16 mouse cellular contexts compared by ENCODE assay signal in genomic region chr10:75111446-75112201, GRCm38 (mm10). TPM values are rescaled to one million over a fixed set of nuclear protein-coding genes. Genes with fewer than 3 reads are reported as not detected.
DNase-seq lines count a peak whose midpoint lies in the region; ATAC-seq and TF ChIP-seq lines count a peak whose summit lies in the region.
"Had no signal": no experiment of that assay in that cellular context is flagged by ENCODE, and none has a peak within 500 bp of the region (broad histone marks: within the 10 kb centered on the region; RNA-seq: fewer than 3 reads in every experiment).

No protein-coding gene starts in this region.

- DNase-seq in cerebellum, postnatal 25 days: peak; percentile 46 to 51
- no peak for DNase-seq in cerebellum, adult 11-12 months
- no peak for DNase-seq in layer of hippocampus, adult 2 months (ENCODE audit: low spot score in 2 of 2)
- DNase-seq in layer of hippocampus, adult 8-10 months (ENCODE audit: low spot score in 2 of 2): no peak
- DNase-seq in R1 (ENCODE audit: low read depth, low spot score) (peak; percentile 87), adipocyte (ENCODE audit: low spot score) (no peak)
- DNase-seq: cerebellum, adult 9-10 months; gastrocnemius, postnatal 36 days; layer of hippocampus, adult 9-11 months; left cerebral cortex, postnatal 4 days; lung, embryonic 14.5 days had no signal

- H3K36me3 ChIP-seq in limb, embryonic 13.5 days: no peaks in the 10 kb centered on the region
- H3K36me3 ChIP-seq in intestine, embryonic 16.5 days (ENCODE audit: control insufficient read depth, insufficient read depth, low read length): no peaks in the 10 kb centered on the region
- H3K36me3 ChIP-seq: forebrain, embryonic 15.5 days; G1E; heart, embryonic 15.5 days had no signal

- ATAC-seq in limb, embryonic 13.5 days (ENCODE audit: low FRiP score, low read depth): peak; percentile 68; the same call in 1 of the 2 replicates
- no peak for ATAC-seq in intestine, embryonic 16.5 days
- ATAC-seq: forebrain, embryonic 15.5 days had no signal

- no peak overlapping the region for H3K9ac ChIP-seq in limb, embryonic 13.5 days
- H3K9ac ChIP-seq in intestine, embryonic 16.5 days (ENCODE audit: low read depth, low read length): no peak overlapping the region
- H3K9ac ChIP-seq: forebrain, embryonic 15.5 days; heart, embryonic 15.5 days; lung, embryonic 14.5 days had no signal

- H3K27me3 ChIP-seq in limb, embryonic 13.5 days: no peaks in the 10 kb centered on the region
- H3K27me3 ChIP-seq in intestine, embryonic 16.5 days (replicated peaks; ENCODE audit: control insufficient read depth, insufficient read depth, low read length): no peaks in the 10 kb centered on the region
- H3K27me3 ChIP-seq: forebrain, embryonic 15.5 days; heart, embryonic 15.5 days had no signal

- no peak overlapping the region for H3K4me3 ChIP-seq in layer of hippocampus, adult 2 months
- H3K4me3 ChIP-seq in limb, embryonic 13.5 days: no peak overlapping the region
- H3K4me3 ChIP-seq in intestine, embryonic 16.5 days (ENCODE audit: low read length): no peak overlapping the region
- H3K4me3 ChIP-seq: forebrain, embryonic 15.5 days; heart, embryonic 15.5 days had no signal

- no peak overlapping the region for H3K4me2 ChIP-seq in limb, embryonic 13.5 days (replicated peaks)
- H3K4me2 ChIP-seq in intestine, embryonic 16.5 days (ENCODE audit: low read depth, low read length): no peak overlapping the region
- H3K4me2 ChIP-seq: forebrain, embryonic 15.5 days; heart, embryonic 15.5 days; lung, embryonic 14.5 days had no signal

- no peaks in the 10 kb centered on the region for H3K9me3 ChIP-seq in limb, embryonic 13.5 days
- no peaks in the 10 kb centered on the region for H3K9me3 ChIP-seq in intestine, embryonic 16.5 days (ENCODE audit: control insufficient read depth, low read length)
- H3K9me3 ChIP-seq: forebrain, embryonic 15.5 days; heart, embryonic 15.5 days had no signal

- TF ChIP-seq CTCF in layer of hippocampus, adult 2 months (conservative IDR thresholded peaks at IDR 0.05): no peak

- H3K4me1 ChIP-seq in limb, embryonic 13.5 days: peaks cover 55% of the 10 kb centered on the region
- peaks cover 22% of the 10 kb centered on the region for H3K4me1 ChIP-seq in intestine, embryonic 16.5 days (ENCODE audit: control insufficient read depth, insufficient read depth, low read length)

- peak overlapping the region; percentile 23; the same call in 1 of the 2 replicates for H3K27ac ChIP-seq in layer of hippocampus, adult 2 months
- peak overlapping the region; percentile 56 for H3K27ac ChIP-seq in limb, embryonic 13.5 days
- H3K27ac ChIP-seq in intestine, embryonic 16.5 days (ENCODE audit: low read length): no peak overlapping the region
- H3K27ac ChIP-seq: forebrain, embryonic 15.5 days; heart, embryonic 15.5 days had no signal

- 51% methylated on average over 11 of the region's 11 CpGs for WGBS in limb, embryonic 13.5 days
- 80% methylated on average over 11 of the region's 11 CpGs for WGBS in intestine, embryonic 16.5 days

RNA-seq across cellular contexts. Expression of gene Bcr, which starts 51.2 kb away (rescaled TPM):
- 100 to 1,000 TPM; 116 to 124 TPM for total RNA-seq in layer of hippocampus, adult 2 months (2021)
- 100 to 1,000 TPM in 2 of 4 experiments, 10 to 100 TPM in 2; 96.5 to 140 (median 115) TPM for total RNA-seq in layer of hippocampus, adult 8-10 months (2022)
- 7.7 and 9.1 TPM in 2 replicates for polyA plus RNA-seq in limb, embryonic 13.5 days (2015; fragmentation: Nextera tagmentation; extraction: Ambion mirVana)
- 18.5 and 20.1 TPM in 2 replicates for polyA plus RNA-seq in intestine, embryonic 16.5 days (2015; fragmentation: Nextera tagmentation; extraction: Ambion mirVana)
- polyA plus RNA-seq: G1E had no signal

Comparison
In these comparisons a context has a peak if more than half of its experiments do, and no peak if none do; other contexts are left out.
1. DNase-seq: peak in cerebellum, postnatal 25 days (2 of 2) and R1 (single experiment); none in cerebellum, adult 11-12 months (single experiment), layer of hippocampus, adult 2 months (0 of 2), layer of hippocampus, adult 8-10 months (0 of 2) and adipocyte (single experiment).